Mouse (Mus musculus): ENCODE data around the gene Tmem95.

GRCm38 (mm10) chr11:69865561-69865960 lies 12.3 kb downstream of the Tmem95 start:
- TF ChIP-seq CTCF (IDR thresholded peaks at IDR 0.05; ENCODE audit: extremely low read depth, insufficient read depth, low read length) (no peak), POLR2A (IDR thresholded peaks at IDR 0.05; ENCODE audit: extremely low read depth, insufficient read depth, low read length) (no peak)

All from cortical plate, adult 2 months (tissue).